Mouse (Mus musculus) gastrocnemius, postnatal 36 days (tissue): ENCODE data around the gene Ntrk2. TPM values are rescaled to one million over a fixed set of nuclear protein-coding genes. Genes with fewer than 3 reads are reported as not detected.

Experiments
- DNase-seq, 2 experiments: peaks; one replicate each; pipeline ENCODE4 v3.0.0; 2022
- intact Hi-C: fragments of 180-260 bp; cut with DNase I; formaldehyde crosslinking; loops from one replicate; pipeline ENCODE4 v1.15.1; 2025
- total RNA-seq, 2 experiments: library from RNA; stranded (reverse); gene quantifications; 2 replicates each; pipeline ENCODE4 v1.2.3; 2021

The Ntrk2 gene
- total RNA-seq, 2 experiments from 2014 or later: 3.5 to 4.0 TPM

DNA sequence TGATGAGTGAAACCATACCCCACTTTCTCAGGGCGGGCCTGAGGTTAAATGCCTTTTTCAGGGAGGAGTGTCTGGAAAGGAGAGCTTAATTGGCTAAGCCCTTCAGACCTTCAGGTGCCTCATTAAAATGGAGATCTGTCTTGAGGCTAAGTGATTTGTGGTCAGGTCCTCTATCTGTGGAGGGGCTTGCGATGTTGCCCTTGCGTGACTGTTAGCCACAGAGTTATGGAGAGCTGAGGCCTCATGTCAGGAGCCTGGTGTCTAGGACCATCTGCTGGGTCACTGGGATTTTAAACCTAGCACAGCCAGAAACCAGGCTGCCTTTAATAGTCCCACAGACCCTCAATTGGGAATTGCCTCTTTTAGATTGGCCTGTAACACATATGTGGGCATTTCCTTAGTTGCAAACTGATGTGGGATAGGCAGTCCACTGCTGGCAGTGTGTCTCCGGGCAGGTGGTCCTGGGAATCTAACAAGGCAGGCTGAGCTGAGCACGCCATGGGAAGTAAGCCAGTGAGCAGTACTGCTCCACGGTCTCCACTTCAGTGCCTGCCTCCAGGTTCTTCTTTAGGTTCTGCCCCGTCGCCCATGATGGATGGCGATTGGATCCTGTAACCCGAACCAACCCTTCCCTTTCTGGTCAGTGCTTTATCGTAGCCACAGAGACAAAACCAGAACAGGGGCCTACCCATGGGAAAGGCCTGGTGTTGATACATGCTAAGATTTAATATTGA is 152.0 kb downstream of the Ntrk2 start:
- DNase-seq: no peak
- intact Hi-C loops: no loop called here

GRCm38 (mm10) chr13:58960321-58960720 is 154.0 kb downstream of the Ntrk2 start:
- no peak for DNase-seq
- intact Hi-C loops: no loop called here

- intact Hi-C loops: no loop called here
- DNase-seq: no peak
Measured at GRCm38 (mm10) chr13:58964701-58965359, 158.5 kb downstream of the Ntrk2 start.

GRCm38 (mm10) chr13:58965826-58966225 is 159.5 kb downstream of the Ntrk2 start:
- no peak for DNase-seq

GRCm38 (mm10) chr13:58966466-58966865 is 160.1 kb downstream of the Ntrk2 start:
- intact Hi-C loops: no loop called here

More at GRCm38 (mm10) chr13:58965826-58966225, 159.5 kb downstream of the Ntrk2 start:
- intact Hi-C loops: no loop called here

DNA sequence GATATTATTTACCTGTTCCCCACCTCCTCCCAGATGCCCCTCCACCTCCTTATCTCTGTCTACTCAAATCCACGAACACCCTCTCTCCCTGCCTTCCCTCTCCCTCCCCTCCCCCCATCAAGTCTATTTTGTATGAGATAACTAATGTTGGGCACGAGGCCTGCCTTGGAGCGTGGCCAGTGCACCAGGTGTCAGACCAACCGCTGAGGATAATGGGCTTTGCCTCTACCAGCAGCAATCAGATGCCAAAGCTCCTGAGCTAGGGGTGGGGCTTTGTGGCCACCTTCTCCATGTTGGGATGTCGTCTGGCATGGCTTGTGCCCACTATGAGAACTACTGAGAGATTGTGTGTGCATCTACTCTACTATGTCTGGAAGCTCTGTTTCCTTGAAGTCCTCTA is 161.8 kb downstream of the Ntrk2 start:
- no peak for DNase-seq
- intact Hi-C loops: no loop called here

More at GRCm38 (mm10) chr13:58966466-58966865, 160.1 kb downstream of the Ntrk2 start:
- no peak for DNase-seq

DNA sequence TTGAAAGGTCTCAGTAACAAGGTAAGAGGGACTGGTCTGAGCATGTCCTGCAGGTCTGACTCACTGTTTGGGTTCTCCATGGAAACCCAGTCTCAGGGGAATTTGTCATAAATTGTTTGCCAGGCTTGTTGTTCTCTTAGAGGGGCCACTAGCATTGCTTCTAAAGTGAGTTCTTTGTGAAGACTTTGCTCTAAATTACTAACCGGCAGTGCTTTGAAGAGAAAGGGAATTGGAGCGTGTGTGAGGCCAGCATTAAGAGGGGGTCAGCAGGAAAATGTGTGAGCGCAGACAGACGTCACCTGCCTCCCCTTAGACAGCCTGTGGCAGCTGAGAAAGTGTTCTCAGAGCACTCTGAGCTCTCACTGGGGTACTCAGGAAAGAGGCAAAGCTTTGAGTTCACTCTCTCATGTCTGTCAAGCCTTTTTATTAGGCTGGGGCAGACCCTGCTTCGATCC is 165.1 kb downstream of the Ntrk2 start:
- DNase-seq: no peak
- intact Hi-C loops: no loop called here

- intact Hi-C loops: no loop called here
- DNase-seq: no peak
Measured at GRCm38 (mm10) chr13:58972511-58972910, 166.1 kb downstream of the Ntrk2 start.

DNA sequence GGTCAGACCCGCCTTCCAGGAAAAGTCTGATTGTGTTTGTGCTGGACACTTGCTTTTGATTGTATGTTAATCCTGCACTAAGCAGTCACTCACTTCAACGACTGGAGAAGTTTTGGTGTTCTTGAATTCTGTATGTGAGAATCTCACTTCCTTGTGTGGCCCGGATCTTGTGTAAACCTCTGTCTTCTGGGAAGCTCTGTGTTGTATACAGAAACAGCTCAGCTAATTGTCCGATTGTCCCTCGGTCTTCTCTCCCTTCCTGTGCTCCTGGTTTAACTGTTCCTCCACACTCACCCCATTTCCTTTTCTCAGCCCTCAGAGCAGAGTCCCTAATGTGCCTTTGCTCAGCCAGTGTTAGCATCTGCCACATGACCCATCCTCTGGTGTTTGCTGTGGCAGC is 190.1 kb downstream of the Ntrk2 start:
- intact Hi-C loops: no loop called here
- DNase-seq: no peak

GRCm38 (mm10) chr13:58997763-58998162 is 191.4 kb downstream of the Ntrk2 start:
- intact Hi-C loops: no loop called here
- no peak for DNase-seq

DNA sequence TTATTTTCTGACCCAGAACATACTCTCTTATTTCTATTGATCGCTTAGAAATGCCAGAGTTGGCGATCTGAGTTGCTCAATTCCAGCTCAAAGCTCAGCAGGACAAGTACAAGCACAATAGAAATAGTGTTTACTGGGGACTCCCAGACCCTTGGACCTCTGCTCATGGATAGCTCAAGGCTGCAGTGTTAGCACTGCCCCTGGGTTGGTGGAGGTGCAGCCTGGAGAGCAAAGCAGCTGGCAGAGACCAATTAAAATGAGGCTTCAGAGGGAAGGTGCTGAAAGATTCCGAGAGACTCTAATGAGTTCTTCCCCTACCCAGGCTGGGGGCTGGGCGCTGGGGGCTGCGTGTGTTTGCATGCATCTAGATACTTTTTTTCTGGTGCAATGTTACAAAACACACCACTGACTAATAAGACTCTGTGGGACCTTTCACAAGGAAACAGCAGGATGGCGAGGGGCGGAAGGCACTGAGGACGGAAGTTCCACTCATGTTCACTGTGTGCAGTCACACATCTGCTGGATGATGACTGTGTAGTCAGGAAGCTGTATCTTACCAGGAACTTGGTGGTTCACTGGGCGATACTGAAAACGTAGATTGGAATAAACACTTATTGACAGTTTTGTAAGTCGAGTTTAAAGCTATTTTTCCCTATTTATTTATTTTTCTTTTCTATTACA is 193.1 kb downstream of the Ntrk2 start:
- intact Hi-C loops: no loop called here
- DNase-seq: no peak

DNA sequence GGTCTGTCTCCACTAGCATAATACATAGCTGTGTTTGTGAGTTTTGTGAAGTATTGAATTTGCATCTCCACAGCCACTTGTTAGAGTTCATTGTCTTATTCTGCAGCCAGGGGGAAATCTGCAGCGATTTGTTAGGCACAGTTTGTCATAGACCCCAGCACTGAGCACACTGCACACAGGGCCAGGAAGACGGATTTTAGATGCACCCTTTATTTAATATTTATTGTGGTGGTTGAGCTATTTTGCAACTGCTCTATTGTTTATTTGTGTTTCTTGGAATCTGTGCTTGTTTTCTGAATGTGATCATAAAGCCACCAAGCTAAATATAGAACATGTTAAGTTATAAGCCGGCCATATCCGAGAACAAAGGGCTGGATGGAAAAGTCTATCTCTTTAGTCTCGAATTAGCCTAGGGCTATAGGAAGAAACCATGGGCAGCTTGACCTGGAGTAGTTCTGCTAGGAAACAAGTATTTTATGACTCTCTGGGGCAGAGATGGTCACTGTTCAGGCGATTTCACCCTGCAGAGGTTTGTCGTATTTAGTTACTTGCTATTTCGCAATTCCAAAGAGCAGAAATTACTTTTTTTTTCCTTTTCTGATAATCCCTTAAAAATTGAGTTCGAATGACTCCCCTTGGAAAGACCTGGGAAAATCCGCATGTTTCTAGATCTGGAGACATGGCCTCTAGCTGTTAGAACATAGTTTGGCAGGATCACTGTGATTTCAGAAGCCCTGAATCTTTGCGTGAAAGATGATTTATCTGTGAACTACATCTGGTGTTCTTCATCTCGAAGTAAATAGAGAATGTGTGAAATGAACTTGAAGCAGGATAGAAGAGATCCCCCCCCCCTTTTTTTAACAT is 196.8 kb downstream of the Ntrk2 start:
- intact Hi-C loops: no loop called here
- DNase-seq: no peak

- DNase-seq: peak in 1 of 2 experiments; percentile 26
- intact Hi-C loops: no loop called here
Measured at GRCm38 (mm10) chr13:59003807-59004173, 197.4 kb downstream of the Ntrk2 start.

DNA sequence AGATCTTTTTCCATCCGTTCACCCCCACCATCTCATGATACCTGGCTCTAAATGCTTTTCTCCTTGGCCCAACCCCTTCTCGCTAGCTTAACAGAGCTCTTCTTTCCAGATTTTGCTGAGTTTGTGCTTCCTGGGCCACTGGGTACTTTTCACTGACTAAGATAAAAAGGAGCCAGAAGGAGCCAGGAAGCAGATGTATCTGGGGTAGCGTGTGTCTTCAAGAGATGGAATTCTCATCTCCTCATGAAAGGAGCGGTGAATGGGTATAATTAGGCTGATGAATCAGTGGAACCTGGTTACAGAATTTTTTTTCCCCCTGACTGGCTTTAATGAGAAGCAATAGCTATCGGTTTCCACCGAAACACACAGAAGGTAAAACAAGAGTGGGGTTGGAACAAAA is 198.2 kb downstream of the Ntrk2 start:
- intact Hi-C loops: no loop called here
- DNase-seq: no peak

GRCm38 (mm10) chr13:59009855-59010254 is 203.5 kb downstream of the Ntrk2 start:
- DNase-seq: no peak
- intact Hi-C loops: no loop called here

DNA sequence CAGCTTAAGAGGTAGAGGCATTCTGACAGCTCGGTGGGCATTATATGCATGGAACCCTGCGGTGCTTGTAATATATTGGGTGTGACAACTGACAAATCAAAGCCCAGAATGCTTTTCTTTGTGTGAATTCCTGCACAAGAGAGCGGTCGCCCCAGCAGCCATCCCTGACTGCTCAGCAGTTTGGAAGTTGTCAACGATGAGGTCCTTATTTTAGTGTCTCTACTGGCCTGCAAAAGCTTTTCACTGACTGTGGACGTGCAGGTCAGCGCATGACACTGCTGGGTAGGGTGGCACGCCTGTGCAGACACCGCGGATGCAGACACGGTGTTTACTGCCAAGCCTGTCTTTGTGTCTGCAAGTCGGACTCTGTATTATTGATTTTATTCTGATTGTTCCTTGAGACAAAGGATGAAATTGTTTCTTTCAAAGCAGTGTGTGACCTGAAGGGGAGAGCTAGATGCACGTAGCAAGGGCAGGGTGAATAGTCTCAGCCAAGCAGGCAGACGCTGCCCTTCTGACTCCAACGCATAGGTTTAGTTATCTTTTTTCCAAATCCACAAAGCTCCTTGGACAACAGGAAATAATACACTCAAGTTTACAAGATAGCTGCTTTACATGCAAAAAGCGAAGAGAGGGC is 204.6 kb downstream of the Ntrk2 start:
- no peak for DNase-seq
- intact Hi-C loops: no loop called here

- peak; percentile 58 to 60 for DNase-seq
- intact Hi-C loops: no loop called here
Measured at GRCm38 (mm10) chr13:59011530-59011903, 205.1 kb downstream of the Ntrk2 start.

DNA sequence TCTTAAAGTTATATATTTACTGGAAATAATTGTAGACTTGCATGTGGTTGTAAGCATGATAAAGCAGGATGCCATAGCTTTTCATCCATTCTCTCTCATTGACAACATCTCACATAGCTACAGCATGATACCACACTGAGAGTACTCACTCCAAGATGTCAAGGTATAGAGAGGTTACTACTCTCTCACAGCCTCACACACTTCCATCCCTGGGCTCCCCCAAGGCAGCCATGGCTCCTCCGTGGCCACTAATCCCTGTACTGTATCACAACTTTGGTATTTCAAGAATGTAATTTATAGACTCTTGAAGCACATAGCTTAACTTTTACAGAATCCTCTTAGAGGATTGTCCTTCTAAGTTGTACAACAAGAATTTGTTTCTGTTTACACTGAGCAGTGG is 209.0 kb downstream of the Ntrk2 start:
- intact Hi-C loops: no loop called here
- no peak for DNase-seq

- intact Hi-C loops: no loop called here
- DNase-seq: no peak
Measured at GRCm38 (mm10) chr13:59017121-59017520, 210.8 kb downstream of the Ntrk2 start.
